Mouse (Mus musculus) C2C12 (cell line): ENCODE data around the gene Src.

ENCODE experiments used
- CEBPB ChIP-seq: IDR thresholded peaks from one replicate; pipeline ENCODE4 v1.6.1; 2011; ENCODE audit warnings: low read depth, mild to moderate bottlenecking, control low read depth, moderate library complexity
- CTCF ChIP-seq: IDR thresholded peaks from one replicate; pipeline ENCODE4 v1.5.1; 2011; ENCODE audit not compliant: control insufficient read depth, insufficient read depth, insufficient read length
- MAX ChIP-seq: IDR thresholded peaks from one replicate; pipeline ENCODE4 v1.6.1; 2011; ENCODE audit warnings: mild to moderate bottlenecking, control low read depth
- MYOD1 ChIP-seq: IDR thresholded peaks from one replicate; pipeline ENCODE4 v1.6.1; 2011; ENCODE audit warnings: low read depth; ENCODE audit not compliant: control insufficient read depth, insufficient read length
- MYOG ChIP-seq: IDR thresholded peaks from one replicate; pipeline ENCODE4 v1.6.1; 2011; ENCODE audit not compliant: control insufficient read depth, insufficient read length; ENCODE audit errors: extremely low read depth
- USF1 ChIP-seq: IDR thresholded peaks from one replicate; pipeline ENCODE4 v1.6.1; 2011; ENCODE audit warnings: low read depth, mild to moderate bottlenecking, control low read depth, moderate library complexity

- TF ChIP-seq CTCF (no peak), USF1 (no peak), MYOG (no peak), CEBPB (no peak), MYOD1 (no peak), MAX (no peak)
Observed at GRCm38 (mm10) chr2:157474269-157474729, 56.1 kb downstream of the Src start.
